Mouse (Mus musculus) B cell, adult 2 months (primary cell): ENCODE results near the gene Ptprs.
"Not testable (repeated sequence)": the region's sequence is repeated elsewhere in the genome, so short reads cannot be mapped to it uniquely, and the experiment has no call there.

Experiments
- DNase-seq, 2 experiments: peaks; one replicate each; pipeline ENCODE4 v3.0.0; 2022

The Ptprs gene

DNA sequence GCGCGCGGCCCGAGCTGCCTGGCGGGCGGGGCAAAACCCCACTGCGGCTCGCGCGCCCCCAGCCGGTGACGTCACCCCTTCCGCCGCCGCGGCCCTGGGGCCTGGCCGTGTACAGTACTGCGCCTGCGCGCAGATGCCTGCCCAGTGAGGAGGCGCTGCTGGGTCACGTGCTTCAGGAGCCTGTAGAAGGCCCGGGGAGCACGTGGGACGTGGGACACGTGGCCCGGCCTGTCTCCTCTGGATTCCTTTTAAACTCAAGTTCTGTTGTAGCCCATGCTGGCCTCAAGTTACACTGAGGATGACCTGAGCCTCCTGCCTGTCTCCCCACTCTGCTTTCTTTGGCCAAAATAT is at the start of gene Ptprs:
TSS of gene Ptprs (minus strand) at position 82 of the 351 bp plus-strand sequence.
- DNase-seq: peak; percentile 93 to 94

DNA sequence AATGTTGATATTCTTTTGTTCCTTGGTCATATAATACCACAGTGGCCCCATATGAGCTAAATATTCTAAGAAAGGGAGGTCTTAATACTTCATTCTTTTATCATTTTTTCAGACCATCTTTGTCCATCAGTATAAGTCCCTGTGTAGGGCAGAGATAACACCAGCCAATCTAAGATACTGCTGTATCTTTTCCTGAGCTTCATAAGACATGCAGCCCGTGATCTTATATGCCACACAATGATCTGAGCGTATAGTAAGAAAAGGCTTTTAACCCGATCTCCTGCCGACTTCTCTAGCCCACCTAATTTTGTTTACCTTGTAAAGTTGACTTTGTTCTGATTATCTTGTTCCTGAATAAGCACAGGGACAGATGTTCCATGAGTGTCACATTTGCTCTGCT is 48.7 kb upstream of the Ptprs start:
- DNase-seq: no peak

DNA sequence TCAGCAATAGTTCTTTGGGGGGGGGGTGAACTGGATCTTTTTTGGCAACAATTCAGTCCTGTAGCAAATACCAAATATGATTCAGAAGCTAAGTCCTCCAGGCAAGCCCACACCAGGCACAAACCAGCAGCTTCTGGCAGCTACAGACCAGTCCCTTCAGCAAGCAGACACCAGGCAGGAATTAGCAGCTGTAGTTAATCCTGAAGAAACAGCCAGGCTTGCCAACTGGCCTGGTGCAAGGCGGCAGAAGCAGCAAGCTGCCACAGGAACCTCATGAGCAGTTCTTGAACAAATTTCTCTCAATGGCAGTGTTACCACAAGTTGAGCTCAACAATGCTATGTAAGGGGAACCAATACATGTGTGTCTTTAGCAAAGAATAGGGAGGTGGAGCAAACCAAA is 46.5 kb upstream of the Ptprs start:
- DNase-seq: no peak

DNA sequence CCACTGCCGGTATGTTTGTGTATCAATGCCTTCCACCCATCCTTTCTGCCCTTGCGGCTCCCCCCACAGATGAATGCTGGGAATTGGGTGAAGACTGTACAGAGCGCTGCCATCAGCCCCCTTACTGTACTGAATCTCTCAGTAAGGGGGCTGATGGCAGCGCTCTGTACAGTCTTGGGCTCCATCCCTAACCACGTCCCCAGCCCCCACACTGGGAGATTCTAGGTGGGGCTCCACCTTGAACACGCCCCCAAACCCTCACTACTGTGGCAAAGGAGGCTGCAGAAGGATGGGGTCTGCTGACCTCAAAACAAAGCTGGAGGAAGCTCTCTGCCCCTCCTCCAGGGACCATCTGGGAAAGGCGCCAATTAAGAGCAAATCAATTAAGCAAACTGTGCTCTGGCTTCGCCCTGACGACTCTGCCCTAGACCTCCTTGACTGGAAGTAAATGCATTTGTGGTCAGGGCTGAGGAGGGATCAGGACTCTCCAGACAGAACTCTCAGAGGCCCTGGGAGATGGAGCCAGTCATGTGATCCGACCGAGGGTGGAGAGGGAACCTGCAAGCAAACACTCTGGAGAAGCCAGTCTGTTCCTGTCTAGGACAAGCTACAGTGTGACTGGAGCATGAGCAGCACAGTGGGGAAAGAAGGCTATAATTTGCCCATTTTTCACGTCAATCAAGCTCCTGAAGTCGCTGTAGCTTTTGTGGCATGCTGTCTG is 39.6 kb upstream of the Ptprs start:
- DNase-seq: no peak

DNA sequence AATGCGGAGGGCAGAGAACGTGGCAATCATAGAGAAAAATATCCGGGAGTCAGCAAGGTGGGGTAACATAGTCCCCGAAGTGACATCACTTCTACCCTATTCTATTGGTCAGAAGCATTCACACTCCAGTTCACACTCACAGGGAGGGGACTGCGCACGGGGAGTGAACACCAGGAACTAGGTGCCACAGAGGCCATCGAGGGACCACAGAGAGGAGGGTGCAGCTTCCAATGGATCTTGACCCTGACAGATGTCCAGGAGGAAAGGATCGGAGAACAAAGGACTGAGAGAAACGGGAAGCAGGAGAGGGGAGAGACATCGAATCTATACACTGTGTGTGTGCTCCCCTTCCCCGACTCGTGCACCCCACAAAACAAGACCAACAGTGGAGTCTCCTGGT is 38.6 kb upstream of the Ptprs start:
- no peak for DNase-seq

DNA sequence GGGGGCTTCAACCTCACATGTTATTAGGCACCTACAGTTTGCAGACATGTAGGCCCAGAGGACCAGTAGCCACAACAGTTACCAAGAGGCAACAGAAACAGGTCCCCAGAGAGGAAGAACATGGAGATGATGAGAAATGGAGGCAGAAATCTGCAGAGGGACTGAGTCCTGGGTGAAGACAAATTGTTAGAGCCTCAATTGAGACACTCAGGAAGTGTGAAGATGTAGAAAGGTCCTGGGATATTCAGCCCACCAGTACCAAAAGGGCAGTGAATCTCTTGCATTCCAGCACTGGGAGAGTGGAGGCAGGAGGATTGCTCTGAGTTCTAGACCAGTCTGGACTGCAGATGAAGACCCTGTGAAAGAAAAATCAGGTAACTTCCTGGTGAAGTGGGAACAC is 38.0 kb upstream of the Ptprs start:
- no peak for DNase-seq

DNA sequence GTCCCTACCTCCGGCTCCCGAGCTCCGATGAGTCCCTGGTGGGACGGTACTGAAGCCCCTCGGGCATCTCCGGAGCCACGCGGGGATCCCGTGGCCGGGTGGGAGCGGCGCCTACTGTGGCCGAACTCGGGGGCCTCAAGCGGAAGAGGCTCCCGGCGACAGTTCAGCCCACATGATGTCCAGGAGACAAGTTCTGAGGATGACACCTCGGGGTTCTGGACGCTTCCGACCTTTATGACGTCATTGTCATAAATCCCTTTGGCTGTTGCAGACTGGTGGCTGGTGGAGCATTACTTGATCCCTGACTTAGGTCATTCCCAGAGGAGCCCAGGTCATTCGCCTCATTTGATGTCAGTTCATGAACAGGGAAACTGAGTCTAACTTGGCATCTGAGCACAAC is 36.0 kb upstream of the Ptprs start, which contains the start of gene Znrf4:
TSS of gene Znrf4 (minus strand) at position 122 of the 400 bp plus-strand sequence.
- no peak for DNase-seq

DNA sequence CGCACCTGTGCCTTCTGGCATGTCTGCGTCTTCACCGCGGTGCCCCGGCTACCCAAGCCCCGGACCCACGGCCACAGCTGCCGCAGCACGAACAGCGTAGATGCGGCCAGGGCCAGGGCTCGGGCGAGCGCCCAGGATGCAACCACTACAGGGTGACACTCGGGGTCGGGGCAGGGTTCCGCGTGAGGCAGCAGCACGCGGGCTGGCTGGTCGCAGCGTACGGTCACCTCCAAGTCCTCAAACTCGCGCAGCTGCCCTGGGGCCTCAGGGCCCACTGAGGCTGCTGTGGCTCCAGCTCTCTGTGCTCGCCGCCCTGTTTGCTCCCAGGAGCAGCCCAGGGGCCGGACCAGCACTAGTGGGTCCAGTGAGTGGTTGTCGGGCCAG is 35.4 kb upstream of the Ptprs start:
- no peak for DNase-seq

DNA sequence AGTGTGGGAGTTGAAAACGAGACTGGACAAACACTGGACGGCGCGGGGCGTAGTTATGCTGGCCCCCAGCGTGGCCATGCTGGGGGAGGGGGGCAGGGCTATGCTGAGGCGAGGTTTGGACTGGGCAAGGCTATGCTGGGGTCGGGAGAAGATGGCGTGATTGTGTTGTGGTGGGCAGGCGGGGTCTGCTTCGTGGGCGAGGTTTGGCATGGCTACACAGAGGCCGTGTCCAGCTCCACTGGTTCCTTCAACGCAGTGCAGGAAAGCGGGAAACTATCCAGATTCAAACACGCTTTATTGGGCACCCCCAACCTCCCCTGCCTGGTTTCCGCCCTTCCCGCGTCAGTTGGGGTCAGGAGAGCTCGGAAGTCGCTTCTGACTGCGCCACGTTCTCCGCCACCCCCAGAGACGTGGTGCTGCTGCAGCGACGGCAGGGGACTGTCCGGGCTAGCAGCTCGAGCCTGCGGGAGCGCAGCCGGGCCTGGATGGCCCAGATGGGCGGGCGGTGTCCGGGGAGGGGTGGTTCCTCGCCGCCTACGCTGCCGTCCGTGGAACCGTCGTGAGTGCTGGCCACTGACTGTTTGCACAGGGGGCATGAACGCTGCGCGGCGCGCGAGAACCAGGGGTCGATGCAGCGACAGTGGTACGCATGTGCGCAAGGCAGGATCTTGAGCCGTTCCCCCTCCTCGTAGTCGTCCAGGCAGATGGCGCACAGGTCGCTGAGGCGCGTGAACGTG is 34.9 kb upstream of the Ptprs start:
- DNase-seq: no peak

DNA sequence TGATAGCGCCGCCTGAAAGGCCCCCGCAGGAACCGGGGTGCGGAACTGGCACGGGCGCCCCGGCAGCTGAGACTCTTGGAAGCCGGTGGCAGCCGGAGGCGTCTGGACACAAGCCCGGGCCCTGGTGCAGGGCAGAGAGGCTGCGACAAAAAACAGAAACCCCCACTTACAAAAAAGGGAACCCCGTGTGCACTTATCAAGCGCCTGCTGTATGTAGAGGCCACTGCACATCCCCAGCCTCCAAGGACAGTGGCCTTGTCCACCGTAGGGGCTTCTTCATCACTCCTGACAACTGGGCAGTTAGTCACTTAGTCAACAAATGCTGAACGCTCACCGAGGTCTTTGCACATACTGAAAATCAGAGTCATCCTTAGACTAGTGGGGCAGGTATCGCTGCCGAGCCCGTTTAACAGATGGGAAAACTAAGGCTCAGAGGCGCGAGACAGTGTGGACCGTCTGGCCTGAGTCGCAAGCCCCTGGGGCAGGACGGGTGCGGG is 34.2 kb upstream of the Ptprs start:
- DNase-seq: no peak

DNA sequence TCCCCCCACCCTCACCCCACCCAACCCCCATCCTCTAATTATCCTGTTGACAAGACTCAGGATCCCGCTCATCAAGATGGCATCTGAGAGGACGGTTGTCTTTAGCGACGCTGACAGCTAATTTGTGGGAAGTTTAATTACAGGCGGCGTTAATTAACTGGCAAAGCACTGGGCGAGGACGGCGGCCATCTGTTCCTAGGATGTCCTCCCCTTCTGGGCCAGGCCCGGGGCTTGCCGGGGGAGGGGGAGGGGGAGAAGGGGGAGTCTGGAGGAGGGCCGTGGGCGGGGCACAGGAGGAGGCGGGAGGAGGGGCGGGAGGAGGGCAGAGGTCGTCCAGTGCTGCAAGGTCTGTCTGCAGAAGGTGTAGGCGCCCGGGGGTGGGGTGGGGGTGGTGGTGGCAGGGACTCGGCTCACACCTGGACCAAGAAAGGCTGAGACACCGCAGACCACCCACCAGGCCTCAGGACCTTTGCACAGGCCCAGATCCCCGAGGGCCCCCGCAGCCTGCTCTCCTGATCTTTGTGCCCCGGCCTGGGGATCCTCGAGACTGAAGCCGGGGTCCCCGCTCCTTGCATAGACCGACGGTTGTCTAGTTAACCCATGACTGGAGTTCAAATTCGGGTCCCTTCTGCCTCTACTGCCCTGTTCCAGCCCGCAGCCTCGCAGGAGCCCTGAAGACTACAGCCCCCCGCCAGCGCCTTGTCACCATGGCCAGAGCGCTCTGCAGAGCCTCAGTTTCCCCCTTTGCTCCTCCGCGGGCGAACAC is 33.6 kb upstream of the Ptprs start:
- no peak for DNase-seq

DNA sequence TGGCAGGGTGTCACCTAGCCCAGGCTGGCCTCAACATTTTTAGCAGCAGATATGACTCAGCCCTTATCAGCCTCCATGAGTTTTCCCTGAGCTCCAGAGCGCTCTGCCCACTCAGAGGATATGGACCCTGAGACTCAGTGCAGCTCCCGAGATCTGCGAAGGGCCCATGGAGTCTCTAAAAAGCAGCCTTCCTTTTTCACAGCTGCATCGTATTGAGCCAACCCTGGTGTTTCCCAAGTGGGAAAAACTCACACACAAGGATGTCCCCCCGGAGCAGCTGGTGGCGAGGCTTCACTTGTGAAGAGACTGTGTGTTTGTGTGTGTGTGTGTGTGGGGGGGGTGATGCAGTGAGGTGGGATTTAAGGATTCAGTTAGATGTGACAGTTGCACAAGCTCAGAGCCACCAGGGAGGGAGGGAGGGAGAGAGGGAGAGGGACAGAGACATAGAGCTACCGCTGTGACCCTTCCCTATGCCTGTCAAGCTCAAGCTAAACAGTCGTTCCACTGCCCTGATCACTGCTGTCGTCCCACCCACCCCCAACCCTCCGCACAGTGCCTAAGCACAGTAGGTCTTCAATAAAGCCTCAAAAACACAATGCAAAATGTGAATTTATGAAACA is 32.8 kb upstream of the Ptprs start:
- DNase-seq: no peak

DNA sequence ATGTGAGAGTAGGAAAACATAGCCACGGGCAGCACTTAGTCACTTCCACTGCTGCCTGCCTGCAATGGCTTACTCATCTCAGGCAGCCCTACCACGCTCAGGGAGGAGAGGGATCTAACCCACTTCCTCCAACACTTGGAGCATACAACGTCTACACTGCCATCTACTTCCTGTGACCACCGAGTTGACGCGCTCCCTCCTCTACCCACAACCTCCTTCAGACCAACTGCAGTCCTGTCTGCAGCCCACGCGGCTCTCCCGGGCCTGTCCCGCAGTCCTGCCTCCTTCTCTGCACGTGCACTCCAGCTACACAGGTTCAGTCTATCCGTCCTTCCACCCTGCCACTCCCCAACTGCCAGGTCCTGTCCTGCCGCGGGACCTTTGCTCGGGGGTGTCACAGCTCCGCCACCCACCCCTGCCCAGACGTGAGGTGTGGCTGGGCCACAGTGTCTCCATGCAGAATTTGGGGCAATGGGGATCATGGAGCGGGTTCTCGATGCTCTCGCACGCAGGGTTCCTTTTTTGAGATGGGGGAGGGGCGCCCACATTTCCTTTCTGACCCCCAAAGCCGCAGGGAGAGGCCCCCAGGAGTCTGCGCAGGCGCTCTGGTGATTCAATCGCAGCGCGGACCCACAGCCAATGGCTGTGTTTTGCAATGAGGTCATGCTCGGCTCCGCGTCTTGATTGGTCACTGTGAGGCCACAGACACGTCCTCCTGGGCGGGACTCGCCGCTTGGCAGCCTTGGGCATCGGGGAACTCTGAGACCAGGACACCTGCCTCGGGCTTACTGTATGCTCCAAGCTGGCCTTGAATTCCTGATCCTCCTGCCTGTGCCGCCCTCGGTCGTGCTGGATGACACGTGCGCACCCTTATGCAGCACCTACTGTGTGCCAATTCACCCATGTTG is 31.1 kb upstream of the Ptprs start:
- DNase-seq: peak; percentile 83 to 84

DNA sequence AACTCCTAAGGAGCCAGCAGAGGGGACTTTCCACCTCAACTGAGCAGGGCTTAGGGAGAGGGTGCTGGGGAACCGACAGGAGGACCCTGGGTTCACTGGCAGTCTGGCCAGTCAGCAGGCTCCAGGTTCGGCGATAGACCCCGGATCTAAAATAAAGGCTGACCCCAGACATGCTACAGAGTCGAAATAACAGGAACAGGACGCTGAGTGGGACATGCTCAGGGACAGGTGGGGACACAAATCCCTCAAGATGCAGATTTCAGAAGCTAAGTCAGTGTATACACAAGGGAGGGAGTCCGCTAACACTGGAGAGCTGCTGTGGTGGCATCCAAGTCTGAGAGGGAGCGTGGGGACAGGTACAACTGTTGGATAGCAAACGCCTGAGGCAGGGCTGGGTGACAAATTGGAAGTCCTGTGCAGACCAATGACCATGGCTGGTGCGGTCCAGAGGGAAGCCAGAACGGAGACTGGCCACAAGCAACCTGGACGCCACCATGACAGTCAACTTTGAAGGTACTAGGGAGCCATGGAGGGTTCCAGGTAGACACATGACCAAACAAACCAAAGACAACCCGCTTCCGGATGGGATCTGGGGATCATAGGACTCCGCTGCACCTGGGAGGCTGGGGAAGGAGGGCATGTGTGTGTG is 30.3 kb upstream of the Ptprs start:
- no peak for DNase-seq

DNA sequence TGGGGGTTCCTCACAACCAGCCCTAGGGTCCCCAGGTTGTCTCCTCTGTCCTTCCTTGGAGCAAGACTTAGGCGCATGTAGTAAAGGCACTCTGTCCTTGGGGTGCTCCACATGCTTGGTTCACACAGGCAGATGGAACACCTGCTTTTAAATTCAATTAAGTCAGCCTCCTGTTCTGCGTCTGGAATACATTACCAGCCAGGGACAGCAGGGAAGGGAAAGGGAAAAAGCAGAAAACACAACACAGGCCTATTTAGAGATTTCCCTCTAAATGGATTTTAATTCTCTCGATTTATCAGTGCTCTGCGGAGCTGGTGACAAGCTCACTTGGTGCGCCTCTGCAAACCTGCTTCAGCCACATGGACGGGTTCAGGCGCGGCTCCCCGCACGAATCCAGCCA is 29.1 kb upstream of the Ptprs start:
- DNase-seq: no peak

DNA sequence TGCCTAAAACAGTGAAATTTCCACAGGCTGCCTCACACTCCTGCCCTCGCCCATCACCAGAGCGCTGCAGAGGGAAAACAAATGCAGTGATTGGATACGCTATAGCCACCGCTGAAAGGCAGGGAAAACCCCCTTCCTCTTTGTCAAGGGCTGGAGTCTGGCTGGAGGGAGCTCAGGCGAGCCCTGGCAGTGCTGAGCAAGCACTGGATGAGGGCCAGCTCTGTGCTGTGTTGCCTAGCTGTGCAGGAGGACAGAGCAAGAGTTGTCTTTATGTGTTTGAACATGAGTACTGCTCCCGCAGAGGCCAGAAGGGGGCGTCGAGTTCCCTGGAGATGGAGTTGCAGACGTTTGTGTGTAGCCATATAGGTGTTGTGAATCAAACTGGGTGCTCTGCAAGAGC is 26.2 kb upstream of the Ptprs start:
- DNase-seq: peak in 1 of 2 experiments; percentile 21

DNA sequence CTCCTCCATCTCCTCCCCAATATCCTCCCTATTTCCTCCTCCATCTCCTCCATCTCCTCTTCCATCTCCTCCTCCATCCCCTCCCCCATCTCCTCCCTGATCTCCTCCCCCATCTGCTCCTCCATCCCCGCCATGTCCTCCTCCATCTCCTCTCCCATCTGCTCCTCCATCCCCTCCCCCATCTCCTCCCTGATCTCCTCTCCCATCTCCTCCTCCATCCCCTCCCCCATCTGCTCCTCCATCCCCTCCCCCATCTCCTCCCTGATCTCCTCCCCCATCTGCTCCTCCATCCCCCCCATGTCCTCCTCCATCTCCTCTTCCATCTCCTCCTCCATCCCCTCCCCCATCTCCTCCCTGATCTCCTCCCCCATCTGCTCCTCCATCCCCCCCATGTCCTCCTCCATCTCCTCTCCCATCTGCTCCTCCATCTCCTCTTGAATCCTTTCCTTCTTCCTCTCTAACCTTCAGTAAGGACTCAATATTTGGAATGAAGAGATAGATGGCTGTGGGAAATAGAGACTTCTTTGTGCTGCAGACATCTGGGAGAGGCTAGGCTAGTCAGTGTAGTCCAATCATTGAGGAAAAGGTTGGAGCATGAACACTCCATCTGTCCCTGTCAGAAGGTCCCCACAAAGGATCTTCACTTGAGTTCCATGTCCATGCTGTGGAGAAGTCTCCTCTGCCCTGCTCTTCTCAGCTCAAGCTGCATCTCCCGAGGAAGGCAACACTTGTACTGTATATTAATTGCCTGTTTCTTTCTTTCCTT is 25.5 kb upstream of the Ptprs start:
- not testable (repeated sequence) for DNase-seq

DNA sequence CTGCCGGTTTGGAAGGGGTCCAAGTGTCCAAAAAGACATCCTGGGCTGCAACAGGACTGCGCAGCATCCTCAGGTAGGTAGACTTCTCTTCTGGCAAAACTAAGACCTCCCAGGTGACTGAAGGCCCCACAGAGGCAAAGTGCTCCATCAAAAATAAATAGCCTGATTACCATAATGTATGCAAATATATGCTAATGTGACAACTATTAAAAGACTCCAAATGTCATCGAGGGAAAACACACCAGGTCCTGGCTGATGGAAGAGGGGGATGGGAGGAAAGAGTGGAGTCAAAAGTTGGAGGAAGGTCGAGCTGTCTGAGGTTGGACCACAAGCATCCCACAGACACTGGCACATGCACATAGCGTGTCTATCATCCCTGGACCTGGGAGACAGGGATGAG is 22.9 kb upstream of the Ptprs start:
- DNase-seq: no peak

DNA sequence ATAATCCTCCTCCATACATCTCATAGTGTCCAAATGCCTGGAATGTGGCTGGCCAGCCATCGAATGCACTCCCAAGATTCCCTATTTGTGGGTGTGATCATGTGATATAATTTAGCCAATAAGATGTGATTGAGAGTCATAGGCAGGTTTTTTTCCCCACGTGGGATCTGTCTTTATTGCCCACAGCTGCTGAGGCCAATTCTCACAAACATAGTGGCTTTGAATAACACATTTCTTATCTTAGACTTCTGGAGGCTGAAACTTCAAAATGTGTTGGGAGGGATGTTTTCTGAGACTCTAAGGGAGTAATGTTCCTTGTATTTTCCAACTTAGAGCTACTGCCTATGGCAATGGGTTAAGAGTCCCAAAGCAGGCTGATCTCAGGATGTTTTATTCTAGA is 18.2 kb upstream of the Ptprs start:
- DNase-seq: no peak

DNA sequence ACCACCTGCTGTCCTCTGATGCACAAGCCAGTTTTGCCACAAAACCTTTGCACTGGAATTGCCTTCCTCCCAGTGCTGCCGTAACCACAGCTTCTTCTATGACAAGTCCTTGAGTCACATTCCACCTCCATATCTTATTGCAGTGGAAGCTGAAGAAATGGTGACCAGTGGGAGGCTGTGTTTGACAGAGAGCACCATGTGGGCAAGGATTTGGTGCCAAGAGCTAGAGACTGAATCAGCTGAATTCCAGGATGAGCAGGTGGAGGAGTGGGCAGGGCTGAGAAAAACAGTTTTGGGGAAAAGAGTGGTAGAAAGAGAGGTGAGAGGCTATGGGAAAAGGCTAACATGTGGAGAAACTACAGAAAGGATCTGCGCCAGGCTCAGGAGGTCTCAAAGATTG is 17.6 kb upstream of the Ptprs start:
- DNase-seq: no peak
